Mouse (Mus musculus) ES-E14 (cell line): ENCODE data around the gene Bckdk.

Experiments
- CHD2 ChIP-seq: IDR thresholded peaks from 2 replicates; pipeline ENCODE4 v1.6.1; 2014; ENCODE audit warnings: mild to moderate bottlenecking, low read depth, low read length, inconsistent platforms
- ZC3H11A ChIP-seq: IDR thresholded peaks from 2 replicates; pipeline ENCODE4 v1.6.1; 2012; ENCODE audit warnings: low read depth, mild to moderate bottlenecking, inconsistent platforms, low read length, borderline replicate concordance
- ZNF384 ChIP-seq: IDR thresholded peaks from 2 replicates; pipeline ENCODE4 v1.6.1; 2012; ENCODE audit warnings: low read depth, low read length, inconsistent platforms

GRCm38 (mm10) chr7:127886551-127886950 lies 17.3 kb upstream of the Bckdk start:
- TF ChIP-seq ZNF384 (no peak), CHD2 (no peak), ZC3H11A (no peak)
